15 mouse cellular contexts compared by ENCODE assay signal in the genomic region with DNA sequence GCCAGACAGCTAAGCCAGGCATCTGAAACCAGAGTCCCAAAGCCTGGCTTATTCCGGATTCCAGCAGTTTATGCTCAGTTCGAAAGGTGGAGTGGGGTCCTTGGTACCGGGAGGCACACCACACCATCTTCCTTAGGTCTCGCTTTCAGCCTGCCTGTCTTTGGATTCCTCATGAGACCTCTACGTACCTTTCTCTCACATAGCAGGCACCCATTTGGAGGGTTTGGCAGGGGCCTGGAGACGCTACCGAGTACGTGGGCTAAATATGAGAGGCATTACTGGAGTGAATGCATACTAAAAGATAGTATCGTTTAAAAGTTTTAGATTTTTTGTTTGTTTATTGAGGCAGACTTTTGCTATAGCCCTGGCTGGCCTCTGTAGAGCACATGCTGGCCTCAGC. TPM values are rescaled to one million over a fixed set of nuclear protein-coding genes. Genes with fewer than 3 reads are reported as not detected.
A peak's percentile ranks its signal among the peaks of the same experiment; 100 is the strongest.
DNase-seq lines count a peak whose midpoint lies in the region; ATAC-seq lines count a peak whose summit lies in the region.
"Had no signal": no experiment of that assay in that cellular context is flagged by ENCODE, and none has a peak within 500 bp of the region (broad histone marks: within the 10 kb centered on the region; RNA-seq: fewer than 3 reads in every experiment).

No protein-coding gene starts in this region.

- no peak overlapping the region for H3K9ac ChIP-seq in forebrain, embryonic 15.5 days (replicated peaks)
- H3K9ac ChIP-seq in liver, embryonic 15.5 days = no peak overlapping the region
- no peak overlapping the region for H3K9ac ChIP-seq in liver, embryonic 12.5 days
- no peak overlapping the region for H3K9ac ChIP-seq in neural tube, embryonic 15.5 days (replicated peaks)
- no peak overlapping the region for H3K9ac ChIP-seq in stomach, embryonic 15.5 days
- H3K9ac ChIP-seq: liver, embryonic 14.5 days had no signal

- 0 out of 2 replicates have a peak overlapping the region, but pooled peaks have one; percentile 85 for H3K27ac ChIP-seq in forebrain, embryonic 10.5 days
- no peak overlapping the region for H3K27ac ChIP-seq in forebrain, embryonic 15.5 days (replicated peaks)
- H3K27ac ChIP-seq in liver, embryonic 15.5 days (replicated peaks) = no peak overlapping the region
- no peak overlapping the region for H3K27ac ChIP-seq in liver, embryonic 12.5 days
- H3K27ac ChIP-seq in neural tube, embryonic 15.5 days (replicated peaks) = no peak overlapping the region
- peak overlapping the region; percentile 79 for H3K27ac ChIP-seq in stomach, embryonic 15.5 days
- H3K27ac ChIP-seq: embryonic facial prominence, embryonic 12.5 days; hindbrain, postnatal 0 days; layer of hippocampus, adult 2 months; liver, embryonic 14.5 days had no signal

- no peak for ATAC-seq in forebrain, embryonic 15.5 days (replicated peaks)
- ATAC-seq in liver, embryonic 15.5 days (ENCODE audit: insufficient read depth) = no peak
- ATAC-seq in liver, embryonic 12.5 days = no peak
- ATAC-seq in neural tube, embryonic 15.5 days (ENCODE audit: low FRiP score) = 0 out of 2 replicates have a peak, but pooled peaks have one; percentile 13
- no peak for ATAC-seq in stomach, embryonic 15.5 days (ENCODE audit: insufficient read depth, low FRiP score, low read depth)
- ATAC-seq: Patski had no signal

- WGBS in forebrain, embryonic 10.5 days = 93% methylated on average over 9 of the region's 9 CpGs
- WGBS in forebrain, embryonic 15.5 days = 92% methylated on average over 9 of the region's 9 CpGs
- WGBS in liver, embryonic 15.5 days (ENCODE audit: insufficient replicate concordance) = 82% methylated on average over 9 of the region's 9 CpGs
- 88% methylated on average over 9 of the region's 9 CpGs for WGBS in liver, embryonic 12.5 days (ENCODE audit: insufficient replicate concordance)
- WGBS in neural tube, embryonic 15.5 days = 96% methylated on average over 9 of the region's 9 CpGs
- 93% methylated on average over 9 of the region's 9 CpGs for WGBS in stomach, embryonic 15.5 days

- H3K4me1 ChIP-seq in forebrain, embryonic 10.5 days = peaks cover 14% of the 10 kb centered on the region
- 0 out of 2 replicates have a peak, but pooled peaks cover 7% of the 10 kb centered on the region for H3K4me1 ChIP-seq in forebrain, embryonic 15.5 days
- peaks cover 7% of the 10 kb centered on the region for H3K4me1 ChIP-seq in liver, embryonic 15.5 days (replicated peaks)
- peaks cover 9% of the 10 kb centered on the region for H3K4me1 ChIP-seq in liver, embryonic 12.5 days
- H3K4me1 ChIP-seq in neural tube, embryonic 15.5 days = peaks cover 6% of the 10 kb centered on the region
- no peaks in the 10 kb centered on the region for H3K4me1 ChIP-seq in stomach, embryonic 15.5 days
- H3K4me1 ChIP-seq: embryonic facial prominence, embryonic 12.5 days had no signal

- no peaks in the 10 kb centered on the region for H3K9me3 ChIP-seq in forebrain, embryonic 10.5 days
- no peaks in the 10 kb centered on the region for H3K9me3 ChIP-seq in forebrain, embryonic 15.5 days
- no peaks in the 10 kb centered on the region for H3K9me3 ChIP-seq in liver, embryonic 15.5 days (replicated peaks)
- no peaks in the 10 kb centered on the region for H3K9me3 ChIP-seq in liver, embryonic 12.5 days (replicated peaks)
- H3K9me3 ChIP-seq in neural tube, embryonic 15.5 days (replicated peaks) = no peaks in the 10 kb centered on the region
- H3K9me3 ChIP-seq in stomach, embryonic 15.5 days = no peaks in the 10 kb centered on the region
- H3K9me3 ChIP-seq: embryonic facial prominence, embryonic 12.5 days; G1E had no signal

- no peak overlapping the region for H3K4me3 ChIP-seq in forebrain, embryonic 10.5 days
- no peak overlapping the region for H3K4me3 ChIP-seq in forebrain, embryonic 15.5 days
- H3K4me3 ChIP-seq in liver, embryonic 15.5 days (replicated peaks) = no peak overlapping the region
- H3K4me3 ChIP-seq in liver, embryonic 12.5 days = no peak overlapping the region
- H3K4me3 ChIP-seq in neural tube, embryonic 15.5 days (replicated peaks) = no peak overlapping the region
- no peak overlapping the region for H3K4me3 ChIP-seq in stomach, embryonic 15.5 days (replicated peaks)
- H3K4me3 ChIP-seq: erythroblast, embryonic 14.5 days had no signal

- no peak overlapping the region for H3K4me2 ChIP-seq in forebrain, embryonic 15.5 days (replicated peaks)
- 0 out of 2 replicates have a peak overlapping the region, but pooled peaks have one; percentile 73 for H3K4me2 ChIP-seq in liver, embryonic 15.5 days
- H3K4me2 ChIP-seq in liver, embryonic 12.5 days = no peak overlapping the region
- no peak overlapping the region for H3K4me2 ChIP-seq in neural tube, embryonic 15.5 days
- no peak overlapping the region; the same call in 1 of the 2 replicates for H3K4me2 ChIP-seq in stomach, embryonic 15.5 days

- DNase-seq in forebrain, embryonic 10.5 days (ENCODE audit: extremely low spot score, low spot score) = no peak
- DNase-seq in neural tube, embryonic 10.5 days (ENCODE audit: extremely low spot score, low spot score) = no peak
- no peak for DNase-seq in ovary, postnatal 14 days (ENCODE audit: low spot score)

- no peaks in the 10 kb centered on the region for H3K27me3 ChIP-seq in forebrain, embryonic 10.5 days (ENCODE audit: poor library complexity, severe bottlenecking)
- no peaks in the 10 kb centered on the region for H3K27me3 ChIP-seq in forebrain, embryonic 15.5 days
- H3K27me3 ChIP-seq in liver, embryonic 15.5 days = no peaks in the 10 kb centered on the region
- no peaks in the 10 kb centered on the region for H3K27me3 ChIP-seq in liver, embryonic 12.5 days (replicated peaks)
- H3K27me3 ChIP-seq in neural tube, embryonic 15.5 days (replicated peaks) = no peaks in the 10 kb centered on the region
- H3K27me3 ChIP-seq in stomach, embryonic 15.5 days (replicated peaks) = no peaks in the 10 kb centered on the region
- H3K27me3 ChIP-seq: embryonic facial prominence, embryonic 12.5 days; Patski had no signal

- peaks cover 10% of the 10 kb centered on the region; the same call in 1 of the 2 replicates for H3K36me3 ChIP-seq in forebrain, embryonic 10.5 days (replicated peaks)
- peaks cover 5% of the 10 kb centered on the region for H3K36me3 ChIP-seq in forebrain, embryonic 15.5 days
- H3K36me3 ChIP-seq in liver, embryonic 15.5 days (replicated peaks) = no peaks in the 10 kb centered on the region
- H3K36me3 ChIP-seq in liver, embryonic 12.5 days = no peaks in the 10 kb centered on the region
- H3K36me3 ChIP-seq in neural tube, embryonic 15.5 days = peaks cover 18% of the 10 kb centered on the region
- H3K36me3 ChIP-seq in stomach, embryonic 15.5 days = 0 out of 2 replicates have a peak, but pooled peaks cover 2% of the 10 kb centered on the region
- H3K36me3 ChIP-seq: embryonic facial prominence, embryonic 12.5 days had no signal

RNA-seq across cellular contexts. Expression of a gene that starts 31.9 kb away (rescaled TPM):
- 10.0 and 11.3 TPM in 2 replicates for polyA plus RNA-seq in forebrain, embryonic 10.5 days (2016; fragmentation: Nextera tagmentation; extraction: Ambion mirVana)
- polyA plus RNA-seq in forebrain, embryonic 15.5 days (2015; fragmentation: Nextera tagmentation; extraction: Ambion mirVana) = 10.5 and 11.7 TPM in 2 replicates
- polyA plus RNA-seq in liver, embryonic 15.5 days (2015; fragmentation: Nextera tagmentation; extraction: Ambion mirVana) = 2.3 and 2.4 TPM in 2 replicates
- polyA plus RNA-seq in liver, embryonic 12.5 days (2016; fragmentation: Nextera tagmentation; extraction: Ambion mirVana) = 4.9 and 5.5 TPM in 2 replicates
- polyA plus RNA-seq in neural tube, embryonic 15.5 days (2015; fragmentation: Nextera tagmentation; extraction: Ambion mirVana) = 13.4 and 14.8 TPM in 2 replicates
- 6.8 and 7.7 TPM in 2 replicates for polyA plus RNA-seq in stomach, embryonic 15.5 days (2015; fragmentation: Nextera tagmentation; extraction: Ambion mirVana)

Comparison
In these comparisons a context has a peak if more than half of its experiments do, and no peak if none do; other contexts are left out.
1. H3K27ac ChIP-seq: peak in forebrain, embryonic 10.5 days (single experiment) and stomach, embryonic 15.5 days (single experiment); none in forebrain, embryonic 15.5 days (single experiment), liver, embryonic 15.5 days (single experiment), liver, embryonic 12.5 days (single experiment) and neural tube, embryonic 15.5 days (single experiment).